Mouse (Mus musculus) intestine, postnatal 0 days (tissue): ENCODE data around the gene Pdhx. TPM values are rescaled to one million over a fixed set of nuclear protein-coding genes. Genes with fewer than 3 reads are reported as not detected.

Experiments used
- ATAC-seq: fragments of 200-750 bp; cut with Nextera tagmentation; 2 replicates; pipeline ENCODE4 v1.8.0; 2017; ENCODE audit warnings: mild to moderate bottlenecking, moderate TSS enrichment, moderate library complexity
- H3K27ac ChIP-seq: fragments of 300-500 bp; sonication (generic); 2 replicates; pipeline ENCODE4 v1.5.1; 2014; ENCODE audit warnings: mild to moderate bottlenecking, low read depth, low read length, moderate library complexity
- H3K27me3 ChIP-seq: fragments of 300-500 bp; sonication (generic); replicated peaks from 2 replicates; pipeline ENCODE4 v1.6.1; 2014; ENCODE audit warnings: low read length, mixed read lengths; ENCODE audit not compliant: control insufficient read depth, insufficient read depth
- H3K36me3 ChIP-seq: fragments of 300-500 bp; sonication (generic); 2 replicates; pipeline ENCODE4 v1.6.1; 2014; ENCODE audit warnings: mild to moderate bottlenecking, moderate library complexity; ENCODE audit not compliant: control insufficient read depth, insufficient read depth
- H3K4me1 ChIP-seq: fragments of 300-500 bp; sonication (generic); replicated peaks from 2 replicates; pipeline ENCODE4 v1.6.1; 2014; ENCODE audit warnings: antibody characterized with exemption, low read length, mixed read lengths; ENCODE audit not compliant: control insufficient read depth, insufficient read depth
- H3K4me2 ChIP-seq: fragments of 300-500 bp; sonication (generic); replicated peaks from 2 replicates; pipeline ENCODE4 v1.6.1; 2014; ENCODE audit warnings: low read depth, mild to moderate bottlenecking, moderate library complexity
- H3K4me3 ChIP-seq: fragments of 300-500 bp; sonication (generic); 2 replicates; pipeline ENCODE4 v1.5.1; 2014; ENCODE audit warnings: low read depth, low read length
- H3K9ac ChIP-seq: fragments of 300-500 bp; sonication (generic); 2 replicates; pipeline ENCODE4 v1.6.1; 2014; ENCODE audit warnings: mild to moderate bottlenecking, low read depth, low read length
- H3K9me3 ChIP-seq: fragments of 300-500 bp; sonication (generic); 2 replicates; pipeline ENCODE4 v1.6.1; 2016; ENCODE audit warnings: mixed run types; ENCODE audit not compliant: control insufficient read depth
- CTCF ChIP-seq: sonication (generic); IDR thresholded peaks from 2 replicates; pipeline ENCODE4 v1.5.1; 2016; ENCODE audit warnings: low read depth, mild to moderate bottlenecking, control low read depth, antibody characterized with exemption, moderate library complexity
- WGBS: fragments of 180-500 bp; shearing (Covaris S2); extraction: QIAGEN DNeasy Blood & Tissue Kit; methylation state at CpG from one replicate; pipeline ENCODE4 v1.1.7; 2014; 5-methylcytosine and 5-hydroxymethylcytosine counted together
- polyA plus RNA-seq: library from polyadenylated mRNA; unstranded; fragments of >200 nt; fragmentation: Nextera tagmentation; extraction: Ambion mirVana; gene quantifications from 2 replicates; pipeline ENCODE4 v1.2.1, GENCODE M21; 2015

The Pdhx gene
- polyA plus RNA-seq, 1 experiment from 2014 or later, result 23.5 TPM

DNA sequence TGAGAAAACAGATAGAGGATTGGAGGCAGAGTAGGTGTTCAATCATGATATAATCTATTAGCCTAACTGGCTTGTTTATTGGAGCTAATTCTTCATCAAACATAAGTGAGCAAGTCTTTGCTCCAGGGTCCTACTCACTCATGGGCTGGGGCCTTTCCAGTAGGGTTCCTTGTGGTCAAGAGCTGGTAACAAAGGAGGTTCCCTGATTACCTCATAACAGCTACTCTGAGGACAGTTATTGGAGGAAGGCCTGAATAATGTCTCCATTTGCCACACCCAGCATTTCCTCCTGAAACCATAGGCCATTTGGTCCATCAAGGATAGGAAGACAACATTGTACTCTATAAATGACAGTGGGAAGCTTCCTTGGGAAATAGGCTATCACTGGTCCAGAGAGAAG is 94.2 kb downstream of the Pdhx start:
- no peak for ATAC-seq
- Histone ChIP-seq H3K9me3 (no peaks in the 10 kb centered on the region), H3K9ac (no peak overlapping the region), H3K4me3 (no peak overlapping the region), H3K27ac (no peak overlapping the region), H3K4me2 (no peak overlapping the region), H3K27me3 (no peaks in the 10 kb centered on the region), H3K4me1 (no peaks in the 10 kb centered on the region), H3K36me3 (no peaks in the 10 kb centered on the region)
- TF ChIP-seq CTCF, result no peak

DNA sequence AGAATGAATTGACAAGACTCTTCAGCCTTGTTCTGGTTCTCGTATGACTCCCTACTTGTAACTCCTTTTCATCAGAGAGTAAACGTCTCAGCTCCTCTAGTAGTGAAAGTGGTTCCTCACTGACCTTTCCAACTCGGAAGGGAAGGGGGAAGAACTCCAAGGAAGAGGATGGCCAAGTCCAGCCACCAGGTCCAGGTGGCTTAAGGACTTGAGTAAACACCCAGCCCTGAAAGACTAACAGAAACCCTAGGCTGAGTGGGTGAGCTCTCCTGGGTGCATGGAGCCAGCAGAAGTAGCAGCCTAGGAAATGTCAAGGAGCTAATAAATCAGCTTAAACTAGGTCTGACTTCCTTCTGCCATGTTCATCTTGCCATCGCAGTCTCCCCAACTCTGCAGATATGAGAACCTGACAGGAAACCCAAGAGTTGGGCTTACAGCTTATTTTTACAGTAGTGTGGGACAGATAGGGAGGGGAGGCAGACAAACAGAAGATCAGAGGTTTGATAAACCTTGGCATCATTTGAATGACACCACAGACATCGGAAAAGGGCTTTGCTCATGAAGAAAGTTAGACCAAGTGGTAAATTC is 97.9 kb downstream of the Pdhx start:
- TF ChIP-seq CTCF, result no peak
- Histone ChIP-seq H3K9me3 (no peaks in the 10 kb centered on the region), H3K4me2 (no peak overlapping the region), H3K4me1 (no peaks in the 10 kb centered on the region), H3K27ac (no peak overlapping the region), H3K27me3 (no peaks in the 10 kb centered on the region), H3K36me3 (0 out of 2 replicates have a peak, but pooled peaks cover 2% of the 10 kb centered on the region), H3K4me3 (no peak overlapping the region), H3K9ac (no peak overlapping the region)
- ATAC-seq, result no peak
- 56% methylated on average over 5 of the region's 5 CpGs for WGBS

DNA sequence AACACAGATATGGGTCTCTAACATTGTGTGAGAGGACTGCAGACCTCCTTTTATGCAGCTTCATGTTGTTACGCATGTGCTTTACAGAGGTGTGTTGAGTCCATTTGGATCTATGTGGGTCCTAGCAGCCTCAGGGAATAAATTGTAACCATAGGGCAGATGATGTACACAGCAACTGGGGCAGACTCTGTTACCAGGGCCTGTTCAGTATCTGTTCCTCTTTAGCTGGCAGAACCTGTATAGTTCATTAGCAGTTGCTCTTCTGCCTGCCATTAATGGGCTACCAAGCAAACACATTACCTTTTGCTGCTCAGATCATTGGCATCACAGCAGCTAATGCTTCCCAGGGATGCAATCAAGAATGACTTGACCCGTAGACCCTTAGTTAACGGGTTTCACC is 100.2 kb downstream of the Pdhx start:
- TF ChIP-seq CTCF, result no peak
- Histone ChIP-seq H3K4me1 (no peaks in the 10 kb centered on the region), H3K9me3 (no peaks in the 10 kb centered on the region), H3K4me3 (no peak overlapping the region), H3K9ac (no peak overlapping the region), H3K4me2 (no peak overlapping the region), H3K36me3 (0 out of 2 replicates have a peak, but pooled peaks cover 2% of the 10 kb centered on the region), H3K27me3 (no peaks in the 10 kb centered on the region), H3K27ac (no peak overlapping the region)
- 96% methylated on average over 3 of the region's 3 CpGs for WGBS
- ATAC-seq, result no peak

DNA sequence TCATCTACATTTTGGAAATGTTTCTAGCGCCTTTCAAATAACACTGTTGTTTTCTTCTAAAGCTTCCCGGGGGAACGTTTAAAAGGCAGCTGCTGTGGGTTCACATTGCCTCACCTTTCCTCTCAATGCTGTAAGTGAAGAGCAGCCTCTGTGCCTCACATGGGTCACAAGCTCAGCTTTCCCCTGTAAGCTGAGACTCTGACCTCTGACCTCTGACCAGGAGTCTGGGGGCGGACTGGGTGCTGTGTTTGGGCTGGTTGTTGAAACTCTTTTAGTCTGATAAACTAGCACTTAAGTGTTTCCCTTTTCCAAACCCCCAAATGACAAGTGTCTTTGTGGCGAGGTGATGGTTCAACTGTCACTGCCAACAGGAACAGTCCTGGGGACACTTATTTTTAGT is 100.7 kb downstream of the Pdhx start:
- 58% methylated on average over 5 of the region's 5 CpGs for WGBS
- Histone ChIP-seq H3K27ac (no peak overlapping the region), H3K9me3 (no peaks in the 10 kb centered on the region)

DNA sequence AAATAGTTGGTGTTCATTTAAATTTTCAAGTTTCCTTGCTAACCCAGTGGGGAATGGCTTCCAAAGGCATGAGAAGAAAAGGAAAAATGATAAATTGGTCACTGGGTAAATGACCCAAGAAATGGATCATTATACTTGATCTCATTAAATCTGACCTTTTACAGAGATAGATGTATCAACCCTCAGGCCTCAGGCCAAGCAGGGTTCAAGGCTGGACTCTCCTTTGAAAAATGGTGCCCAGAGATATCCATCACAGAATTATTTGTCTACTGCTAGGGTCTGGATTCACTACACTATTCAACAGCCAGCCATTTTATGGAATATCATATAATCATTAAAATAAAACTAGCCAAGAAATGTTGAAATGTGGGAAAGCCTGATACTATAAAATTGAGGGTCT is 101.4 kb downstream of the Pdhx start:
- H3K27ac ChIP-seq, result no peak overlapping the region

More for the DNA sequence above, 100.7 kb downstream of the Pdhx start:
- no peak for TF ChIP-seq CTCF
- H3K4me1 ChIP-seq, result no peaks in the 10 kb centered on the region
- H3K36me3 ChIP-seq, result 0 out of 2 replicates have a peak, but pooled peaks cover 2% of the 10 kb centered on the region
- H3K4me3 ChIP-seq, result no peak overlapping the region
- no peak overlapping the region for H3K4me2 ChIP-seq
- H3K27me3 ChIP-seq, result no peaks in the 10 kb centered on the region
- no peak for ATAC-seq
- no peak overlapping the region for H3K9ac ChIP-seq

More for the DNA sequence above, 101.4 kb downstream of the Pdhx start:
- no peak overlapping the region for H3K9ac ChIP-seq
- H3K4me3 ChIP-seq, result no peak overlapping the region
- H3K9me3 ChIP-seq, result no peaks in the 10 kb centered on the region
- no peaks in the 10 kb centered on the region for H3K4me1 ChIP-seq
- TF ChIP-seq CTCF, result no peak
- H3K27me3 ChIP-seq, result no peaks in the 10 kb centered on the region
- no peak for ATAC-seq
- H3K4me2 ChIP-seq, result no peak overlapping the region
- H3K36me3 ChIP-seq, result 0 out of 2 replicates have a peak, but pooled peaks cover 2% of the 10 kb centered on the region

Other genes starting within 250 kb of the Pdhx start
- gene Cd44, start 171.8 kb downstream of the Pdhx start, polyA plus RNA-seq, result 9.6 and 10.6 TPM in 2 replicates
- gene Apip, start 162 bp upstream of the Pdhx start, polyA plus RNA-seq, result 28.8 and 29.1 TPM in 2 replicates
- gene Ehf, start 229.8 kb upstream of the Pdhx start, polyA plus RNA-seq, result 19.8 and 24.3 TPM in 2 replicates